Mouse (Mus musculus) brown adipose tissue, adult 24 weeks (tissue): ENCODE measurements around the gene Znhit3. TPM values are rescaled to one million over a fixed set of nuclear protein-coding genes. Genes with fewer than 3 reads are reported as not detected.

Source experiments
- H3K27ac ChIP-seq: fragments of 200-500 bp; replicated peaks from 2 replicates; pipeline ENCODE4 v1.5.1; 2012; ENCODE audit warnings: low read depth, mild to moderate bottlenecking, low read length
- H3K4me1 ChIP-seq: fragments of 200-500 bp; 2 replicates; pipeline ENCODE4 v1.6.1; 2012; ENCODE audit warnings: low read length, mixed read lengths; ENCODE audit not compliant: control insufficient read depth, insufficient read depth, insufficient read length
- H3K4me3 ChIP-seq: fragments of 200-500 bp; 2 replicates; pipeline ENCODE4 v1.5.1; 2012; ENCODE audit warnings: low read depth, mild to moderate bottlenecking, low read length, moderate library complexity; ENCODE audit not compliant: insufficient read depth
- polyA plus RNA-seq: library from polyadenylated mRNA; stranded (reverse); fragments of >200 nt; gene quantifications from 2 replicates; pipeline ENCODE4 v1.2.4, GENCODE M21; 2012; ENCODE audit not compliant: missing spikeins, insufficient read depth, insufficient read length

Znhit3 gene
- polyA plus RNA-seq, result 18.5 and 22.0 TPM in 2 replicates

DNA sequence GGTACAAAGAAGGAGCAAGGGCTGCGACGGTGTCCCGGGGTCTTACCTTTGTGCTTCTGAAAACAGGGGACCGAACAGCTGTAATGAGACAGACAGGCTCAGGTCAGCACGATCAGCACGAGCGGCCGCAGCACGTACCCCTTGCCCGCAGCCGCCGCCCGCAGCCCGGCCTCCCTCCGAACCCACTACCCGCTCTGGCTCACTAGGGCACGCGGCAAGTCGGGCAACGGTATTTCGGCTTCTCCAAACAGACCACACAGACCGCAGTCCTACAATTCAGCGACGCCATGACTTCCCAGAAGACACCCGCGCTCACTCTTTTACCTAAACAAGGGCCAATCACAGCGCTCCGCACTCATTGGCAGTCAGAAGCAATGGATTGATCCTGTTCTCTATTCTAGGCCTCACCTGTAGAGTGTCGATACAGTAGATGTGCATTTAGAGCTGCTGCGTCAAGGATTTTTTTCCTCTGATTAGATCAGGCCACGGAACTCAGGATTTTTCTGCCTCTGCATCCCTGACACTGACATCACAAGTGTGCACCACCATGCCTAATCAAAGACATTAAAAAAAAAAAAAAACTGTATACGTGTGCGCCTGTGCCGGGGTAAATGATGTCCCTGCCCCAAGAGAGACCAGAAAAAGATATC is at the start of gene Znhit3:
Gene Znhit3, minus strand, starts transcription at position 314 of the 650 bp plus-strand sequence.
- peak within 1 kb of the TSS; percentile 96 for H3K4me3 ChIP-seq
- H3K4me1 ChIP-seq, result peaks cover 2% of the 10 kb centered on the region; the same call in 1 of the 2 replicates
- H3K27ac ChIP-seq, result no peak within 1 kb of the TSS

DNA sequence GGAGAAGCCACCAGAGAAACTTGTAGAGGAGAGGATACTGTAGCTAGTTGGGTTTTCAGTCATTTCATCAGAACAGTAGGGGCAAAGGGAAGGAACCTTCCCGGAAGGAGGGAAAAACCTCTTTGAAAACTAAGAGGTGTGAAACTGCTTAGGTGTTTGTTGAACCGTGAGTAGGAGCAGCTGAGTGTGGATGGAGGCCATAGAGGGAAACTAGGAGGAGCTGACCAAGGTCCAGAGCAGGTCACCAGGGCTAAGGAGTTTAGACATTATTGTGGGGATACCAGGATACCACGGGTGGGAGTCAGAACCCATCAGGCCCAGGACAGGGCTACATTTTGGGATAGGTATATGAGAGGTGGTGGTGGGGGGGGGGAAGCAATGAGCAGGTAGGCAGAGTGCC is 47.4 kb upstream of the Znhit3 start:
- no peak overlapping the region for H3K4me3 ChIP-seq
- peaks cover 22% of the 10 kb centered on the region for H3K4me1 ChIP-seq
- no peak overlapping the region for H3K27ac ChIP-seq

DNA sequence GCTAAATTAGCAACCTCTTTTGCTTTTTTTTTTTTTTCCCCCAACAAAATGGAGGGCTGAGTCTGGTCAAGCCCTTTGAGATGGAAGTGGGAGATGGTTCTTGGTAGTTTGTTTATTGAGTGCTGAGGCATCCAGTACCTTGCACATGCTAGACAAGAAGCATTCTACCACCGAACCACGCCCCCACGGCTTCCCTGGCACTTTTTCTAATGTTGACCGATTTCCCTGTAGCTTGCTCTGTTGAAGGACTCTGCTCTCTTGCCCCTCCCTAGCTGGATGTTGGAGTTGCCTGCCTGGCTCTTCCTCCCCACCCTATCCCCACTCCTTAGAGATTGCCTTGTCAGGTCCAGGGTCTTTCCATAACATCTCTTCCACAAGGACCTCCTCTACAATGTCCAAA is 46.4 kb upstream of the Znhit3 start:
- peak overlapping the region; percentile 21 for H3K27ac ChIP-seq
- no peak overlapping the region for H3K4me3 ChIP-seq
- peaks cover 12% of the 10 kb centered on the region for H3K4me1 ChIP-seq

DNA sequence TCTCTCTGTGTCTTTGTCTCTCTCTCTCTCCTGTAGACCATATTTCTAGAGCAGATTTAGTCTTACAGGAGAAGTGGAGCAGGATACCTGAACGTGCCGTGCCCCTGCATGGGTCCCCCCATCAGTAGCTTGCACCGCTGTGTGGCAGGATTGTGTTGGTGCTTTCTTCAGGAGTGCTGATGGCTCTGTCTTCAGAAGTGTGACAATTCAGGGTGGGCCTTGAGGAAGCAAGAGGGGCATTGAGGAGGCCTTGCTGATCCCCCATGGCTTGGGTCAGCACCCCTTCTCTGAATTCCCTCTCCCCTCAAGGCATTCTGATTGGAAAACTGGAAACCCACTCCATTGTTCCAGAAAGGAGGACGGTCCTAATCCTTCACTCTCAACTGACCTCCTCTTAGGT is 45.4 kb upstream of the Znhit3 start:
- no peak overlapping the region for H3K4me3 ChIP-seq
- H3K27ac ChIP-seq, result no peak overlapping the region
- peaks cover 4% of the 10 kb centered on the region for H3K4me1 ChIP-seq

DNA sequence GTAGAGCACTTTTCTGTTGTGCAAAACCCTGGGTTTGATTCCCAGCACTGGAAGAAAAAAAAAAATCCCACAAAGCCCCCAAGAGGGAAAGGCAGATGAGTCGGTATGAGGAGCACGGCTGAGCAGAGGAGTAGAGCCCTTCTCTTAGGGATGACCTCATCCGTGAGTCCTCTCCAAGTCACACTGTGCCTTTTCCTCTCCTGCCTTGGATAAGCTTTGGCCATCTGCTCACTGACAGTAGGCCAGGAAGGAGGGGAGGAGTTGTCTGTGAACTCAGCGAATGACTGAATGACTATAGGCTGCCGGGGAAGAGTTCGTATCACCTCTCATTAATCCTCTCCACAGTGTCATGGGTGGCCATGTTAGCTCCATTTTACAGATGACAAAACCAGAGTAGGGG is 44.6 kb upstream of the Znhit3 start:
- H3K4me1 ChIP-seq, result peaks cover 2% of the 10 kb centered on the region
- no peak overlapping the region for H3K4me3 ChIP-seq
- peak overlapping the region; percentile 39; the same call in 1 of the 2 replicates for H3K27ac ChIP-seq

DNA sequence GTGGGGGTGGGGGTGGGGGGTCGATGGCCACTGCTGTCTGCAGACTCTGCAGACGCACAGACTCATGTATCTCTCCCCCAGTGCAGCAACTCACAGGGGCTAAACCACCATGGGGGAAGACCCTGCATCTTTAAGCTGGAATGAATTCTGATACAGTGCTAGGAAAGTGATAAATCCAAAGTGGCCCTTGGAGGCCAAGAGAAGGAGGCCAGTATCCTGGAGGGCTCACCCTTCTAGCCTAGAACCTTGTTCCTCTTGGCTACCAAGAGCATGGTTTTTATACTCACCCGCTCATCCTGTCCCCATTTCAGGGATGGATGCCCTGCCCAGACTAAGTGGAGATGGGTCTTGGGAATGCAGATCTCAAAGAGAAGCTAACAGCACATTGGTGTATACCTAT is 44.1 kb upstream of the Znhit3 start:
- peaks cover 2% of the 10 kb centered on the region for H3K4me1 ChIP-seq
- peak overlapping the region; percentile 68 for H3K27ac ChIP-seq
- 0 out of 2 replicates have a peak overlapping the region, but pooled peaks have one; percentile 8 for H3K4me3 ChIP-seq

DNA sequence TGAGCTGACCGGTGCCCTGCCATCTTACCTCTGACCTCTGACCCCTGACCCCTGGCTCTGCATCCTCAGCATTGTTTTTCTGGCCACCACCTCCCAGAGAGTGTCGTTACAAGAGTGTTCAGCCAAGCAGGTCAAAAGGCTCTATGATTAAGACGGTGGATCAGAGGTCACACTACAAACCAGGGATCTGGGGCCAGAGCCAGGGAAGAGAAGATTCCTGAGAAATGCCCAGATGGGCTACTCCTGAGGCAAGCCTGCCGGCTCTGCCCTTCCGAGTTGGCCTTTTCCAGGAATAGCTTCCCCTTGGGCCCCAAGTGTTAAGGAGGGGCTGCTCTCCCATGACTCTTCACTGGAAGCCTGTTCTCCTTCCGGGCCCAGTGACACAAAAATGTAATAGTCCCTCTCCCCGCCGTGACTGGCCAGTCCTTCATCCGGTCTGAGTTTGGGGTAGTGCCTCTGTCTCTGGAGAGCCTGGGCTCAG is 43.6 kb upstream of the Znhit3 start:
- Histone ChIP-seq H3K4me3 (peak overlapping the region; percentile 80), H3K27ac (peak overlapping the region; percentile 70), H3K4me1 (peaks cover 2% of the 10 kb centered on the region; the same call in 1 of the 2 replicates)

DNA sequence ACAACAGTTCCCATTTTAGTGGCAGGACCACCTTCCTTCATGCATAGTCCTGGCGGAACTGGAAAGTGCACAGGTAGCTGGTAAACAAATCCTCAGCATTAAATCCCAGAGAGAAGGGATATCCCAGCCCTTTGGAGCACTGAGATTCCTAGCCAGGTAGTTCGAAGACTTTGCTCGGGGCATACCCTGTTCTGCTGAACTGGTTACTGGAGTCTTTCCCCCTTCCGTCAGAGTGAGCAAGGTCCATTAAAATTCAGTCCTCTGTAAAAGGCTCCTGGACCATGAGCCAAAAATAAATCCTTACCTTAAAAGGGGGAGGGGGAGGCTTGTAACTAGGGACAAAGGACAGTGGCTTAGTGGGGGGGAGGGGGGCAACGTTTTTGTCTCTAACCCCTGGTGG is 43.0 kb upstream of the Znhit3 start:
- Histone ChIP-seq H3K27ac (peak overlapping the region; percentile 70), H3K4me1 (peaks cover 2% of the 10 kb centered on the region; the same call in 1 of the 2 replicates), H3K4me3 (peak overlapping the region; percentile 80)

DNA sequence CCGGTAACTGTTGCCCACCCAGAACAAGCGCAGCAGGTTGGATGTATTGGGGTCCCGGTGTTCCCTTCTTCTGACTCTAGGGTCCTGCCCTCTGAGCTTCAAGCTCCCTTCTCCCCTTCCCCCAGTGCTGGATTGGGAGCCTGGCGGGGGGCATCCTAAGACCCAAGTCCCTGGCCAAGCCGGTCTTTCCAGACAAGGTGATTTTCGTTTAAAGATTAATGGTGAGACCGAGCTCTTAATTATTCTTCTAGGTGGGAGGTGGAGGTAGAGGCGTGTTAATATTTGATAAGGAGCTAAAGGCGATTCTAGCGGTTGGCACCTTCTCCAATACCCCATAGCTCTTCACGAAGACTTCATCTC is 42.1 kb upstream of the Znhit3 start:
- H3K4me3 ChIP-seq, result peak overlapping the region; percentile 80
- H3K4me1 ChIP-seq, result peaks cover 2% of the 10 kb centered on the region; the same call in 1 of the 2 replicates
- peak overlapping the region; percentile 70 for H3K27ac ChIP-seq

DNA sequence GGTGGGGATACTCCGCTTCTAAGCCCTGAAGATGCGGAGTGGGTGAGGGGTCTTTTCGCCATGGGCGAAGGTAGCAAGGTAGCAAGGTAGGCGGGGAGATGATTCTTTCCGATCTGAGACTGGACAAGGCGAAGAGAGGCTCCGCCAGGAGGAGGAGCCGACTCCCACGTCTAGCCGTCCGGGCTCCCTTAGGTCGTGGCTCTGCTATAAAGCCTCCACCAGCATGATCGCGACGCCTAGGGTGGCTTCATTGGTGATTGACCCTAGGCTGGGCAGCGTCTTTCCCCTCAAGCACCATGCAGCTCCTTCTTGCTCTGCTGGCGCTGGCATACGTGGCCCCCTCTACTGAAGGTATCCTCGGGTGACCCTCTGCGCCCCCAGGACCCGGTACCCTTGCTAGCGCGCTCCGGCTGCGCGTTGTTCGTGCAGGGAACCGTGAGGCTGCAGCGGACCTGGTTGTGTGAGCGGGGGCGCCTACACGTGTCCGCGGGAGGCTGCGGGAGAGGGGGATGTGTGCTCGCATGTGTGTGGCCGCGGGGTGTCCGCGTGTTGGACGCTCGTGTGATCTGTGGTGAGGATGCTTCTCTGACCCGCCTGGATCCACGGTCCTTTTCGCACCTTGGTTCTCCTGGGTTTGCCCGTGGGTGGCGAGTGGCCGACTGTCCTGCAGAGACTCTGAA is 41.6 kb upstream of the Znhit3 start, which contains the start of gene Car4:
Gene Car4, plus strand, starts transcription at position 196 of the 680 bp plus-strand sequence.
- peaks cover 2% of the 10 kb centered on the region; the same call in 1 of the 2 replicates for H3K4me1 ChIP-seq
- H3K27ac ChIP-seq, result peak within 1 kb of the TSS; percentile 70
- H3K4me3 ChIP-seq, result peak within 1 kb of the TSS; percentile 80

DNA sequence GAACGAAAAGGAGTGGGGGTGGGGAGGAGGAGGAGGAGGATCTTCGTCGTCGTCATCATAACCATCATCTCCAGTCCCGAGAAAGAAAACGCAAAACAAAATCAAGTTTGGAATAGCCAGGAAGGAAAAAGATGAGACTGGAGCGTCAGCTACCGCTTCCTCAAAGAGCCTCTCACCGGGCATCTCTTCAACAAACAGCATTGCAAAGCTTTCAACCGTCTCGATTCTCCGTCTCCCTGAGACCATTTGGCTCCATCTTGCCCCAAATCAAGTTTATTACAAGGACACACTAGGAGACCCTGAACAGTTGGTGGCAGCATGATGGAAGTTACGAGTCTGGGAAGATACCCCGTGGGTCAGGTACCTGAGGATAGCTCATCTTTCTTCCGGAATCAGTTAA is 41.0 kb upstream of the Znhit3 start:
- peaks cover 2% of the 10 kb centered on the region; the same call in 1 of the 2 replicates for H3K4me1 ChIP-seq
- peak overlapping the region; percentile 15; the same call in 1 of the 2 replicates for H3K27ac ChIP-seq
- peak overlapping the region; percentile 80 for H3K4me3 ChIP-seq

DNA sequence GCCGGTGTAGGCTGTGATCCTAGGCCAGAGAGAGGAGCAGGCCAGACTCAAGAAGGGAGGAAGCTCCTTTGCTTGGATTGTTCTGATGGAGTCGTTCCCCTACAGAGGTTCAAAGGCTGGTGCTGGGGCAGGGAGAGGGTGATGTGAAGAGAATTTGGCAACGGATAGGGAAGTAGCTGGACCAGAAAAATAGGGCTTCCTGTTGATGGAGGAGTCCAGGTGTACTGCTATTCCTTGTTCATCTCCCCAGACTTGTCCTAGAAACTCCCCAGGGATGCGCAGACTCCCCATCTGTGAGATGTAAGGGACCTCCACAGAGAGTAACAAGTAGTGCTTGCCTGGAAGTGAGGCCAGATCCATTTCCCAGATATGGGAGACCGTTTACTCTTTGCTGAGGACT is 40.2 kb upstream of the Znhit3 start:
- peaks cover 2% of the 10 kb centered on the region; the same call in 1 of the 2 replicates for H3K4me1 ChIP-seq
- no peak overlapping the region for H3K4me3 ChIP-seq
- 0 out of 2 replicates have a peak overlapping the region, but pooled peaks have one; percentile 6 for H3K27ac ChIP-seq

DNA sequence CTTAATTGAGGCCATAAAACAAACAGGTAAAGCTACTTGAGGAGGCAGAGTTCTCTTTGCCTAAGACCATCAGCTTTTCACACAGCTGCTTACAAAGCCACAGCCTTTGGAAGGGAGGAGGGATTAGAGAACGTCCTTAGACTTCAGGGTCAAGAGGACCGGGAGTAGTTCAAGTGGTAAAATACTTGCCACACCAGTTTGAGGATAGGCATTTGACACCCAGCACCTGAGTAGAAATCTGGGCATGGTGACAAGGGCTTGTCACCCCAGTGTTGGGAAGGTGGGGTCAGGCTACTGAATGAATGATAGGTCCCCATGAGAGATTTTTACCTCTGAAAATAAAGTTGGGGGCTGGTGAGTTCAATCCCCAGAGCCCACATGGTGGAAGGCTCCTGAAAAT is 36.4 kb upstream of the Znhit3 start:
- Histone ChIP-seq H3K4me1 (no peaks in the 10 kb centered on the region; the same call in 1 of the 2 replicates), H3K27ac (no peak overlapping the region), H3K4me3 (no peak overlapping the region)

DNA sequence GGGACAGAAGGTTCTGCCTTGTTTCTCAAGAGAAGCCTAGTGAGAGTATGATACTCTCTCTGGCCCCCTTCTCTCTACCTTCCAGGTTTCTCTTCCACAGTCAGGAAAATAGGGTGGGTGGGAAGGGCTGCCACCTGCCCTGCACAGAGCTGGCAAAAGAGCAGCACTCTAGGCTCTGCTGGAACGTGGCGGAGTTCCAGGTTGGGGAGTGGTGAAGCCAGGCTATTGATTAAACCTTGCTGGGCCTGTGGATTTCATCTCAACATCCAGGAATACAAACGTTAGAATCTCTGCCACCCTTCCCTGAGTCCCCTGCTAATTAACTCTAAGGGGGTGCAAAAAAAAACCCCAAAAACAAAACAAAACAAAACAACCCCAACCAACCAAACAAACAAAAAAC is 32.4 kb upstream of the Znhit3 start:
- H3K4me3 ChIP-seq, result no peak overlapping the region
- H3K27ac ChIP-seq, result no peak overlapping the region
- H3K4me1 ChIP-seq, result peaks cover under 1% of the 10 kb centered on the region; the same call in 1 of the 2 replicates

DNA sequence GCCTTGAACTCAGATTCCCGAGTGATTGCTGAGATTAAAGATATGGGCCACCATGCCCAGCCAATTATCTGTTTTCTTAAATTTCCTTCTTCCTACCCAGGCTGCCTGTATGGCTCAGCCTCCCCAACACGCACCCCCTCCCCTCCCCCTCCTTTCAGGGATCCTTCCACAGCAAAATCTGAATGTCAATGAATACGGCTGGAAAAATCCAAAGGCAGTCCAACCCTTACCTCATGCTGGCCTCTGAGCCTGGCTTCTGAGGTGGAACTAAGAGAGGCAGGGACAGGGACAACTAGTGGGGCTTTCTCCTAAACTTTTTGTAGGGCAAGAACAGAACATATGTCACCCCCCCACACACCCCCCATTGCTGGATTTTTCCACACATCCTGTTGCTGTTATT is 31.9 kb upstream of the Znhit3 start:
- Histone ChIP-seq H3K4me3 (no peak overlapping the region), H3K4me1 (peaks cover 2% of the 10 kb centered on the region; the same call in 1 of the 2 replicates), H3K27ac (no peak overlapping the region)
